Mouse (Mus musculus): ENCODE measurements around the gene Maz.

DNA sequence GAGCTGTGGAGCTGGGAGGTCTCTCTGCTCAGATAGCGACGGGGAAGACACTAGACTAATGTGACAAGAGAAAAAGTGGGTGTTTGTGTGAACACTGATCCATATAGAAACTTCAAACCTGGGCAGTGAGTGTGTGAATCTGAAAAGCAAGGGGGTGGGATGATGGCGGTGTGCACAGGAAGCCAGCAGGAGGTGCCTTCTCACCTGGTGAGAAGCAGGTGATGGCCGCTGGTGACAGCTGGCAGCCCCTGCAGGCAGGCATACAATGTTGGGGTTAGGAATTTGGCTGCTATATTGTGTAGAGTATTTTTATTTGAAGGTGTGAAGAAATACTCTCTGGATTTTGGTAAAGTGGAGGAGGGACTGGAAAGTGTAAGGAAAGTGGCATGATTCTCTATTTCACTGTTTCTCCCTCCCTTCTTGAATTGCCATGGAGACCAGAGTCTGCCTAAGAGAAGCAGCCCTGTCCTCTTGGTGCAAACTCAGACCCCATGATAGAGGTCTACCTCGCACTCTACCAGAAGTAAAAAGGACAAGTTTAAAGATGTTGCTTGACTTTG is 28.3 kb upstream of the Maz start:
- TF ChIP-seq CTCF (IDR thresholded peaks at IDR 0.05; ENCODE audit: low read depth, low read length) (no peak), TAL1 (conservative IDR thresholded peaks at IDR 0.05; ENCODE audit: low read depth, low read length) (no peak), GATA1 (IDR thresholded peaks at IDR 0.05; ENCODE audit: borderline replicate concordance, low read length) (no peak), GATA2 (IDR thresholded peaks at IDR 0.05; ENCODE audit: borderline replicate concordance, low read depth, low read length) (no peak)
